Mouse (Mus musculus) spleen, postnatal 10 days (tissue): ENCODE results near the gene Chrnd.

ENCODE experiments used
- DNase-seq, 2 experiments: peaks; one replicate each; pipeline ENCODE4 v3.0.0; 2021 to 2022; ENCODE audit warnings: low spot score in 2 of 2

The Chrnd gene

DNA sequence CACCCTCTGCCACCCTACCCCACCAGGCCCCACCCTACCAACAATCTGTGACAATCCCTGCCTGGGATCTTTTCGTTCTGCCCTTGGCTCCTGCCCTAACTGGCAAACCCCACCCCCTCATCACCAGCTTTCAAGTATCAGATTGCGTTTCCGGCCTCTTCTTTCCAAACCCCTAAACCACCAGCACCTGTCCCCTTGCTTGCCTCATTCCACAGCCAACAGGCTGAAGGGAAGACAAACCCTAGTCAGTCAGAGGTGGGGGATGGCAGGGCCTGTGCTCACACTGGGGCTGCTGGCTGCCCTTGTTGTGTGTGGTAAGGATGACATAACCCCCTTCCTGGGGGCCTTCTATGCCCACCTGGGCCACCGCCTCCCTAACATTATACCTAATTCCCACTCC, at the start of gene Chrnd:
Gene Chrnd (plus strand): TSS at position 179 of the 400 bp plus-strand sequence.
- no peak for DNase-seq

- DNase-seq, result no peak
Measured at GRCm38 (mm10) chr1:87141550-87141949, 48.9 kb upstream of the Chrnd start.

DNA sequence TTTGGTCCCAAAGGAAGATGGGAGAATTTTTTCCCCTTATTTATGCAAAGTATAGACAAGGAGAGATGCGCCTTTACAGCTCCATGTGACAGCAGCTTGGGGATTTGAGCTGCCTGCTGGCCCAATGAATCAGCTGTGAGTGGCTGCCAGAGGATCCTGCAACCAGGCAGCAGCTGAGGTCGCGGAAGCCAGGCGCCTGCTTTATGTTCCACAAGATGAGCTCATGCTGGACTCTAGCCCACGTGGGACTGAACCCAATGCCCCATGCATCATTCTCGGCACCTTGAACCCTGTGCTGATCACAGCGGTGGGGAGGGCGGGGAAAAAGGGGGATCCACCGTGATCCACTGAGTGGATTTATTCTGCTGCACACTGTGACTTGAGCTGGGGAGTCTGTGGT, 48.0 kb upstream of the Chrnd start:
- no peak for DNase-seq

DNA sequence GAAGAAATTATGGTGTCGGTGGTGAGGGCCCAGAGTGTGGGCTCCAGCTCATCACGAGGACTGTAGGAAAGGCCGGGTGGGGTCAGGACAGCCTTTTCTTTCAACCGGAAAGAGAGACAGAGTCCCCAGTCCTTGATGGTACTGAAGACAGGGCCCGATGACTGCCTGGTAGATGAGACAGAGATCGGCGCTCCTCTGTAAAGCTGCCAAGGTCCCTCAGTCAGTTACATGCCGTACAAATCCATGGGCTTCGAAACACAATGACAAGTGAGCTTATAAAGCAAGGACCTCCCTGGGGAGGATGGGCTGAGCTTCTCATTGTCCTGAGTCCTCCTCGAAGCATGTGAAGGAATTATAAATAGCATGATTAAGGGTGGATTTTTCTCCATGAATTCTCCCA, 47.3 kb upstream of the Chrnd start:
- no peak for DNase-seq

DNA sequence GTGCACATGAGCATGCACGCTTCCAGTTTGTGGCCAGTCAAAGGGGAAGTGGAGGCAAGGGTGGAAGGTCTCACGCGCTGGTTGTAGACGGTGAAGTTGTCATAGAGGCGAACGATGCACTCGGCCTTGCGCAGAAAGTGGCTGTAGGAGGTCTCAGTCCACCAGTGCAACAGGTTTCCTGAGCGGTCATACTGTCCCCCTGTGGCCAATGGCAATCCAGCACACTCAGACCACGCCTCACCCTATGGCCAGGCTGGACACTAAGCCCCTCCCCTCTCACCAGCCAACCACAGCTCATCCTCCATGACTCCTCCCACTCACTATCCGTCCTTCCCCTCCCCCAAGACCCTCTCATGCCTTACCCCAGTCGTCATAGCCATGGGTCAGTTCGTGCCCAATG, 41.0 kb upstream of the Chrnd start:
- no peak for DNase-seq

- DNase-seq, result no peak
Measured at GRCm38 (mm10) chr1:87151286-87151685, 39.1 kb upstream of the Chrnd start.

DNA sequence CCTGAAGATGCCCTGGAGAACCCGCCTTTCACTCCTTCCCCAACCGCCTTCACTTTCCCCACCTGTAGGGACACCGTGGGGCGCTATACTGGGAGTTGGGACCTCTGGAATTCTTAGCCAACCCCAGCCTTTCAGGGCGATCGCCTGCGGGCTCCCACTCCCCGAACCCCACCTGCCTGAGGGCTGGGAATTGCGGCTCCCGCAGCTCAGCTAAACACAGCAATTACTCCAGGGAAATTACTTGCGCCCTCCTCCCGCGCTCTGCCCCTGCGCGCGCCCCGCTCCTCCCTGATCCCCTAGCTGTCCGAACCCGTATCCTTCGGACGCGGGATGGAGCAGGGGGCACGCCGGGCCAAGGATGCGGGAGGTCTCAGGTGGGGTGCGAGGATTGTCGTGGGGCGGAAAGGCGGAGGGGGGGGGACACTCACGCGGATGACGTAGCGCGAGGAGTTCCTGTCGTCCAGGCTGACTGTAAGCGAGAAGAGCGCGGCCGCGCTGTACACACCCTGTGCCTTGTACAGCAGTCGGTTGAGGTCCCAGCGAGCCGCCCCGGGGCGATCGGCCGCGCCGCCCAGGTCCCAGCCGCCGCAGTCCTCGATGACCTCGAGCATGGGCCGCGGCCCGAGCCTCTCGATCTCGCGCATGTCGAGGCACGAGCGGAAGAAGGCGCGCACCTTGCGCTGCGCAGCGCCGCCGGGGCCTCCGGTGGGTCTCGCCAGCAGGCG, 36.5 kb upstream of the Chrnd start:
- DNase-seq, result no peak

- DNase-seq, result no peak
Measured at GRCm38 (mm10) chr1:87154501-87155120, 35.8 kb upstream of the Chrnd start.

DNA sequence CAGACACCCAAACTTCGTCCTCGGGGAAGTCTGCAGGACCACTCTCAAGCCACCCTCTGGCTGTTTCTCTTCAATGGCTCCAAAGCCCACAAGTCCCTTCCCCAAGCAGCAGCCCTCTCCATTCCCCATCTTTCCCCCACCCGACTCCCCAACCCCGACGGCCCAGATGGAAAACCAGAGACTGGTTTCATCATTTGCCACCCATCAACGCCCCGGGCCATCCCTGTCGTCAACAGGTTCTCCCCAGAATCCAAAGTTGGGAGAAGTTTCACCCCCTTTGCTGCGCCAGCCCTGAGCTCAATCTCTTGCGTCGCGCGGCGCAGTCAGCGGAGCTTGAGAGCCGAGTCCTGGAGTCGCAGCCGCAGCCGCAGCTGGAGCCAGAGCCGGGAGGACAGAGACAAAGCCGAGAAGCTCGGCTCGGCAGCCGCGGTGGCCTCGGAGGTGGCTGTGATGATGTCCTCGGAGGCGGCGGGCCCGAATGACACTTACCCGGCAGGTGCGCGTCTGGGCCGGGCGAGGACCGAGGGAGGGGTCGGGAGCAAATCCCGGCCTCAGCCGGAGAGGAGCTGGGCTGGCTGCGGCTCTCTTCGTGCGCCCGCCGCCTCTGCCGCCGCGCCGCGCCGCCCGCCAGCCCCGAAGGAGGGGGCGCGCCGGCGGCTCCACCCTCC, 34.7 kb upstream of the Chrnd start:
- no peak for DNase-seq

DNA sequence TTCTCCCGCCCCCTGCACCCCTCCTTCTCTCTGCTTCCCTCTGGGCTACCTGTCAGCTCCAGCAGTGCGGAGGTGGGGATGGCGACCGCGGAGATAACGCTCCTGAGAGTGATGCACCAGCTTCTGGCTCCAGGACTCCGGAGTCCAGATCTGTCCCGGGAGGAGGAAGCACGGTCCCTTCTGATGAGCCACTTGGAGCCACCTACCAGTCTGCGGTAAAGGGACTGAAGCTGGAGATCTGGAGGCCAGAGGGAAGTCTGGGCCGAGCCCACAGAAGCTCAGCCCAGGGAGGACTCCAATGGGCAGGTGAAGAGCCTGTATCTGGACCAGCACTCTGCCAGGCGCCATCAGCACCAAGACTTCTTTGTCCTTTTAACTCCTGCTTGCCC, 34.2 kb upstream of the Chrnd start, which contains the start of gene Ecel1:
Gene Ecel1 (minus strand): TSS at position 323 of the 389 bp plus-strand sequence.
- no peak for DNase-seq

- DNase-seq, result no peak
Measured at GRCm38 (mm10) chr1:87159396-87159795, 31.0 kb upstream of the Chrnd start.

DNA sequence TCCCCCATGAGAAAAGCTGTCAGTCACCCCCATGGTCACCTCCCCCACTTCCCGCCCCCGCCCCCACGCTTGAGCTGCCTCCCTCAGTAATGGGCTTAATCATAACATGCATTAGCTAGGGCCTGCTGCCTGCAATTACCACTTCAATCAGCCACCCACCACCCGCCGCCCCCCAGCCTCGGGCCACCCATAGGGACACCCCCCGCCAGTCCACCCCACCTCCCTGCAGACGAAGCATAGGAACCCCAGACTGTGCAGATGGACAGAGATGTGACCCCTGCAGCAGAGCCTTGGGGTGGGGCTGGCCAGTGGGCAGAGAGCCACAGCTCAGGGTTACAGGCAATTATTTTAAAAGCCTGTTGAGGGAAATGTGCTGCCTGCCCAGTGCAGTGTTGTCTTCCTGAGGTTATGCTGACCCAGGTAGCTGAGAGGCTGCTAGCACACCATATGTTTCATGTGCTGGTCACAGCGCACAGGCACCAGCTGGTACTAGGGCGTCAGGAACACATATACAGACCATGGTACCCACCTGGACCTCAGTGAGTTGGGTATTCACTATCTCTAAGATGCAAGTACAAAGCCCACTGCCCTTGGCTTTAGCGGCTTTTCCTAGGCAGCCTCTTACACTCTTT, 26.1 kb upstream of the Chrnd start:
- no peak for DNase-seq

DNA sequence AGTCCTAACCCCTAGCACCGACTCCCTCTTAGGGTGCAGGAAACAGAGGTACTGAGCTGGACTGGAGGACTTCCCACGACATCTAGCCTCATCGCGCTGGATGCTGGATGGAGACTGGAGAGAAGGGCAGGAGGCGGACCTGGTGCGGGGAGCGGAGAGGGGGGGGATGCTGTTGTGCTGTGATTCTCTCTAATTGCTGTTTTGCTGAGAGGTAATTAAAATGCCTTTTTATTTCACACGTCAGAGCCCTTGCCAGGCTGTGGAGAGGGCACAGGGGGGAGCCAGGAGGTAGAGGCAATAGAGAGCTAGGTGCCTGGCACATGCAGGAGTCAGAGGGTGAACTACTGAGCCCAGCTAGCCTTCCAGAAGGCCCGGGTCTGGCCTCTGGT, 25.6 kb upstream of the Chrnd start:
- no peak for DNase-seq

- no peak for DNase-seq
Measured at GRCm38 (mm10) chr1:87170458-87170857, 19.9 kb upstream of the Chrnd start.

GRCm38 (mm10) chr1:87171312-87171711, 19.1 kb upstream of the Chrnd start:
- no peak for DNase-seq

GRCm38 (mm10) chr1:87172316-87172715, 18.1 kb upstream of the Chrnd start:
- DNase-seq, result no peak

- DNase-seq, result peak in 1 of 2 experiments; percentile 59
Measured at GRCm38 (mm10) chr1:87174006-87174955, 16.1 kb upstream of the Chrnd start.

DNA sequence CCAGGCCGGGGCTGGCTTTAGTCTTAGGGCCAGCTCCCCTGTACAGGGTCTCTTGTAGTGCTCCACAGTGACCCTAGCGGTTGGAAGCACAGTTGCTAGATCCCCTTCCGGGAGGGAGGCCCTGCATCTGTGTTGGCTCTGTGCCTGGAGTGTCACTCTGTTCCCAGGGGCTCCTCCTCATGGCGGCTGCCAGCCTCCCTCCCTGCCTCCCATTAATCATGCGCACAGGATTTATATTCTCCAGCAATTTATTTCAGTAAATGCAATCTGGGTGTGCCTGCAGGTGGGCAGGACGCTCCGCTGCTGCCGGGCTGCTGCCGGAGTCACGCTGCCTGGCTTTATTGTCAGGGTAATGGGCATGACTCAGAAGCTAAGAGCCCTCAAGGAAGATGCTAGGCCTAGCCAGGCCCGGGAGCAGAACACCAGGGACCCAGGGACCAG, 14.5 kb upstream of the Chrnd start:
- DNase-seq, result no peak

- no peak for DNase-seq
Measured at GRCm38 (mm10) chr1:87180896-87181295, 9.5 kb upstream of the Chrnd start.

DNA sequence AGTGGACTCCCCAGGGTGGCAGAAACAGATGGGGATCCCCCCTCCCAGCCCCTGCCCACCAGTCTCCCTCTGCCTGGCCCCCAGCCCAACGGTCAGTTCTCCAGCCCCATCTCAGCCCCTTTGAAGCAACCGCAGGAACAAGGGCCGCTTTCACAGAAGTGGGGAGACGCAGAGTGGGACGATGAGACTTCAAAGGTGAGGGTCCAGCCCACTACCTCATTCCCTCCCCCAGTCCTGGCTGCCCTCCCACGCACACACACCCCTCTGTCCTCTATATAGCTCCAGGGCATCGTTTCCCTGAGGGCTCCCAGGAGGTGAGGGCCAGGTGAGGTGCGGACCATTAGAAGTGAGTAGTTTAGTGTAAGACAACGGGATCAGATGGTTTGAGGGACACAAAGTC, 7.4 kb upstream of the Chrnd start, which contains the start of gene Prss56:
Gene Prss56 (plus strand): TSS at position 301 of the 400 bp plus-strand sequence.
- no peak for DNase-seq
